Mouse (Mus musculus): ENCODE measurements around the gene Fos. TPM values are rescaled to one million over a fixed set of nuclear protein-coding genes. Genes with fewer than 3 reads are reported as not detected.

Gene Fos
- polyA plus RNA-seq, 1 experiment = 2.0 TPM

GRCm38 (mm10) chr12:85444646-85445045 is 29.0 kb upstream of the Fos start:
- TF ChIP-seq POLR2A (IDR thresholded peaks at IDR 0.05; ENCODE audit: borderline replicate concordance, extremely low read depth, insufficient read depth, insufficient read length, poor library complexity, severe bottlenecking) (no peak), CTCF (IDR thresholded peaks at IDR 0.05; ENCODE audit: borderline replicate concordance, extremely low read depth, insufficient read depth, insufficient read length) (no peak)

DNA sequence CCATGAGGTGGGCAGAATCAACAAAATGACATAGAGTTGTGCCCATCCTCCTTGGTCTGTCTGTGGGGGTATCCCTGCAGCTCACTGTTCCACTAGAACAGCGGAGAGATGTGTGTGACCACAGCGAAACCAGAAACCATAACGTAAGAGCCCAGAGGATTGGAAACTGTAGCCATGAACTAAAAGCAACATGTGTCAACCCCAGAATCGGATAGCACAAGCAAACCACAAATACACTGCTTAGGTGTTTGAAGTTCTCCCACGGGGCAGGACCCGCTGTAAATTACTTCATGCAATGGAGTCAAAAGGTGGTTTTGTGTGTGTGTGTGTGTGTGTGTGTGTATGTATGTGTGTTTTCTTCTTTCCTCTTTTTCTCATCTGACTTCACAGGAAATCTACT is 26.7 kb upstream of the Fos start:
- DNase-seq (ENCODE audit: low read depth) = no peak
- TF ChIP-seq CTCF (IDR thresholded peaks at IDR 0.05; ENCODE audit: borderline replicate concordance, extremely low read depth, insufficient read depth, insufficient read length) (no peak), POLR2A (IDR thresholded peaks at IDR 0.05; ENCODE audit: borderline replicate concordance, extremely low read depth, insufficient read depth, insufficient read length, poor library complexity, severe bottlenecking) (no peak)

More at GRCm38 (mm10) chr12:85444646-85445045, 29.0 kb upstream of the Fos start:
- no peak for DNase-seq (ENCODE audit: low read depth)

DNA sequence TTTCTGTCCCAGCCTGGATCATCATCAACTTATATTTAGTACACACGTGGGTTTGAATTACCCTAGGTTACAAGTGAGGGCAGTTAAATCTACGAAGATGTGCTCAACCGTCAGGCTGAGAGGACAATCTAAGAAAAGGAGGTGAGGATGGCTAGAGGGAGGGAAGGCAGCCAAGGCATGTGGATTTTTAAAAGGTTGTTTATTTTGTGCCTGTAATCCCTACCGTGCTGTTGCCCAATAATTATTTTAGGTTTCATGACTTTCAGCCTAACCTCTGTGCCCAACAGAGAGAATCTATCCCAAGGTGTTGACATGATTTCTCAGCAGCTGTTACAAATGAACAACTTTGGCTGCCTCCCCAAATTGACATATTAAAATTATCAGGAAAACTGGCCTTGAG is 26.2 kb upstream of the Fos start:
- DNase-seq (ENCODE audit: low read depth) = no peak
- TF ChIP-seq POLR2A (IDR thresholded peaks at IDR 0.05; ENCODE audit: borderline replicate concordance, extremely low read depth, insufficient read depth, insufficient read length, poor library complexity, severe bottlenecking) (no peak), CTCF (IDR thresholded peaks at IDR 0.05; ENCODE audit: borderline replicate concordance, extremely low read depth, insufficient read depth, insufficient read length) (no peak)

DNA sequence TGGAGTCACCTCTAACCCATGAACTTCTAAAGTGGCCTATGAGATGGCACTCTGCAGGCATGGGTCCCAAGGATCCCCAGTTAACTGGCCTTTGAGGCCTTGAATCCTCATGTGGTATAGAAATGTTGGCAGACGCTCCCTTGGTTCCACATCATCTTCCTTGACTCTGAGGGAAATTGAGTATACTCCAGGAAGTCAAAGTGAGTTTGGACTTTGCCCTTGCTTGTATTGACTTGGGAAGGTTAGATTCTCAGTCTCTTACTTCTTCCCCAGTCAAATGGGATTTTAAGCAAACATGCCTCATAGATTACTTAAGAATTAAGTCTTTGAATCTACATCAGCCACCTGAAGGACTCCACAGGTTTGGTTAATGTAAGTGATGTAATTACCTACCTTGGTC is 24.2 kb upstream of the Fos start:
- TF ChIP-seq CTCF (IDR thresholded peaks at IDR 0.05; ENCODE audit: borderline replicate concordance, extremely low read depth, insufficient read depth, insufficient read length) (no peak), POLR2A (IDR thresholded peaks at IDR 0.05; ENCODE audit: borderline replicate concordance, extremely low read depth, insufficient read depth, insufficient read length, poor library complexity, severe bottlenecking) (no peak)
- DNase-seq (ENCODE audit: low read depth) = no peak

DNA sequence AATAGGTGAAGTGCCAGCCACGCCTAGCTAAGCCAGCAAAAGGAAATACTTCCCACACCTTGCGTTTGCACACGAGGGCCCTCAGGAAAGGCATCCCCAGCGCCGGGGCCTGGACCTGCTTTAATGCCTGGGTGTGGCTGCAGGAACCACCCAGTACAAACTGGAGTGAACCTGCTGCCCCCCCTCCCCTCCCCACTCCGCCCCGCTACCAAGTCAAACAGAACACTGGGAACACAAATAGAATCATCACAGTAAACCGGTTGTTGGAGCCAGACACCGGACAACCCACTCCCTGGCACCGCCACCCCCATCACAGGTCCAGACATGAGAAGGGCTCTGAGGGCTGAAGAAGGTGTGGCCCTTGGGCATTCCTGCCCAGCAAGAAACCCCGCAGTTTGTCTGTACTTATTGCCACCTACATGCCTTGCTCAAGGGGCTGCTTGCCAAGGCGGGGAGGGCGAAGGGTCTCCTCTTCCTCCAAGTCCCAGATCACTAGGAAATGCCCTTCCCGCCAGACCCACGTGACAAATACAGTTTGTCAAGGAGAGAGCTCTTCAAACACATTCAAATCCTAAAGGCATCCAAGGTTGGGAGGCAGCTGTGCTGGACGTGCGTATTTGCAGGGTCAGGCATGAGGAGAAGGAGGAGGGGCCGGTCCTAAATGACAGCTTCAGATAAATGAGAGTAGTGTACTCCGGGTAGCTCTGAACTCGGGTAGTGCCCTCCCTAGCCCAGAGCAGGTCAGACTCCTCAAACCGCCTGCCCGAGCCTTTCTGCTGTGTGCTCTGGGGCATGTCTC is 21.8 kb upstream of the Fos start:
- no peak for DNase-seq (ENCODE audit: low read depth)
- TF ChIP-seq POLR2A (IDR thresholded peaks at IDR 0.05; ENCODE audit: borderline replicate concordance, extremely low read depth, insufficient read depth, insufficient read length, poor library complexity, severe bottlenecking) (no peak), CTCF (IDR thresholded peaks at IDR 0.05; ENCODE audit: borderline replicate concordance, extremely low read depth, insufficient read depth, insufficient read length) (no peak)

DNA sequence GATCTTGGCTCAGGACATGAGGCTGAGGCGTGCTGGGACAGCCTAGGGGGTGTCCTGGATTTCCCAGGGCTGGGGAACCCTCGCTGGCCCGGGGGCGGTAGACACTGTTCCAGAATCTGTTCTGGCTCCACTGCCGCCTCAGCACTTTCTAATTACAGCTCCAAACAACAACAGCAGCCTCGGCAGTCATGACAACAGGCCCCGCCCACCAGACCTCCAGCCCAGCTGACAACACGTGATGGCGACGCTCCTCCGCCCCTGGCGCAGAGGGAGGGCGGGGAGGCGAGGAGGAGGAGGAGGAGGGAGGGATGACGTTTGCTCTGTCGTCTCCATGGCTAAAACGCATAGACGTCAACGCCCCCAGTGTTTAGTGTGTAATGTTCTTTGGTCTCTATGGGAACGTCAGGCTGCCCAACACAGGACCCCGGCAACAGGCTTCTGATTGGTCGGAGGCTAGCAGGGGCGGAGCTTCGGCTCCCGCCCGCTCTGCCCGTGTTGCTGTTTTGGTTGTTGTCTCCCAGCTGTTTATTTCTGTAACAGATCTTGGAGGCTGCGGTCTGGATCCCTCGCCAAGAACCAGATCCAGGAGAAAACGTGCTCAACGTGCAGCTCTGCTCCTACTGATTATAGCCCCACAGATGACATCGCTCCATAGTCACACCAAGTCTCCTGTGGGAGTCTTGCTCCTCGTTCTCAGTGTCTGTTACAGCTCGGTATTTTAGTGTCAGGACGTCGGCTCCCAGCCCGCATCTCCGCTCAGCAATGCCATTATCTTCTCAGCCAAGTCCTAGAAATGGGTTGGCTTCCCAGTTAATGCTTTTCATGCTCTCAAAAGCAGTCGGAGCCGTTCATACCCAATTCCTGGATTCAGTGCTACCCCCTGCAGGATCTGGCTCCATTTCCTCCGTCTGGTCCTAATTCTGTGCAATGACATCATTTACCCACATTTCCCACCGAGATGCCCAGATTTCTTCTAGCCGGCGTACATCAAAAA is 18.3 kb upstream of the Fos start:
- TF ChIP-seq CTCF (IDR thresholded peaks at IDR 0.05; ENCODE audit: borderline replicate concordance, extremely low read depth, insufficient read depth, insufficient read length) (no peak), POLR2A (IDR thresholded peaks at IDR 0.05; ENCODE audit: borderline replicate concordance, extremely low read depth, insufficient read depth, insufficient read length, poor library complexity, severe bottlenecking) (peak; percentile 13; the same call in 1 of the 2 replicates)
- DNase-seq (ENCODE audit: low read depth) = peak; percentile 100

GRCm38 (mm10) chr12:85456276-85456675 is 17.4 kb upstream of the Fos start:
- TF ChIP-seq CTCF (IDR thresholded peaks at IDR 0.05; ENCODE audit: borderline replicate concordance, extremely low read depth, insufficient read depth, insufficient read length) = no peak
- TF ChIP-seq POLR2A (IDR thresholded peaks at IDR 0.05; ENCODE audit: borderline replicate concordance, extremely low read depth, insufficient read depth, insufficient read length, poor library complexity, severe bottlenecking) = no peak
- no peak for DNase-seq (ENCODE audit: low read depth)

- no peak for TF ChIP-seq CTCF (IDR thresholded peaks at IDR 0.05; ENCODE audit: borderline replicate concordance, extremely low read depth, insufficient read depth, insufficient read length)
- TF ChIP-seq POLR2A (IDR thresholded peaks at IDR 0.05; ENCODE audit: borderline replicate concordance, extremely low read depth, insufficient read depth, insufficient read length, poor library complexity, severe bottlenecking) = no peak
- no peak for DNase-seq (ENCODE audit: low read depth)
Observed at GRCm38 (mm10) chr12:85456966-85457505, 16.7 kb upstream of the Fos start.

DNA sequence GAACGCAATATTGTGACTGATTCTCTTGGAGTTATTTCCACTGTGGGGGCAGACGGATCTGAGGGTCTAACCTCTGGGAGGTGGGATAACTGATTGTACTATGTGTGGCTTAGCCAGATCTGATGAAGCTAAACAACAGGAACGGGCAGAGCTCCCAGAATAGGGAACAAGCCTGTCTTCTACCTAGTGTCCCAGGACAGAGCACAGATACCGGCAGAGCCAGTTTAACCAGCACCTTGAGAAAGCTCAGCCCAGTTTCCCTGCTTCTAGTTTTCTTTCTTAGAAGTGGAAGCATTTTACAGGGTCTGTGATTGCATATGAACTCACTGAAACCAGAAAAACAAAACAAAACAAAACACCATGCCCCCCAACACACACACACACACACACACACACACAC is 13.9 kb upstream of the Fos start:
- TF ChIP-seq POLR2A (IDR thresholded peaks at IDR 0.05; ENCODE audit: borderline replicate concordance, extremely low read depth, insufficient read depth, insufficient read length, poor library complexity, severe bottlenecking) (no peak), CTCF (IDR thresholded peaks at IDR 0.05; ENCODE audit: borderline replicate concordance, extremely low read depth, insufficient read depth, insufficient read length) (no peak)
- no peak for DNase-seq (ENCODE audit: low read depth)

DNA sequence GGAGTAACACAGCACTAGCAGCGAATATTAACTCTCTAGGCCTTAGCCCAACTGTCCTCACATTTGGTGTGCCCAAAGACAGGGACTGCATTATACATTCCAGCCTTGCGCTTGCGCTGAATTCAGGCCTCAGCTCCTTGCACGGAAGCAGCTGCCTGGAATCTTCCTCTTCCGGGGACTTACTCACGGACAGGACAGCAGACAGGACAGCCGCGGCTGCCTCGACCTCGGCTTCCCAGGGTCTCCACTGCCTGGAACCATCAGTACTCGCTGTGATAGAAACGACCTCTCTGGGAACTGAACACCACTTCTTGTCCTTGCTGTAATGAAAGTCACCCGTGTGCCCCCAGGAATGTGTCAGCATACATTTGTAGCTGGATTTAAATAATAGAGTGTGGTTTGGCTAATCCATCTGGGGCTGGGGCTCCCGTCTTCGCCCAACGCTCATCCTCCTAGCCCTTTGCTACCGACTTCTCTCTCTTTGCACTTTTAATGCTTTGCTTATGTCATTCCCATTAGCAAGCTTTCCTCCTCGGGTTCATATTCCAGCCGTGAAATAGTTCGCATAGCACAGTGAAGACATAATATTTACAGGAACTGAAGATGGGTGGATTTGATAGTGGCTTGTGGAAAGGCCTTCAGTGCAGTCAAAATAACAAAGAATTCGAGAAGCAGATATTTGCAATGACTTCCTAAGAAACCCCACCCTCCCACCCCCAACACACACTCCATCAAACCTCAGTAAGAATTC is 11.6 kb upstream of the Fos start:
- no peak for DNase-seq (ENCODE audit: low read depth)
- no peak for TF ChIP-seq CTCF (IDR thresholded peaks at IDR 0.05; ENCODE audit: borderline replicate concordance, extremely low read depth, insufficient read depth, insufficient read length)
- TF ChIP-seq POLR2A (IDR thresholded peaks at IDR 0.05; ENCODE audit: borderline replicate concordance, extremely low read depth, insufficient read depth, insufficient read length, poor library complexity, severe bottlenecking) = no peak
